ENCODE assay signal across 13 mouse cellular contexts in genomic region chr9:25156377-25156776, GRCm38 (mm10). TPM values are rescaled to one million over a fixed set of nuclear protein-coding genes. Genes with fewer than 3 reads are reported as not detected.
DNase-seq lines count a peak whose midpoint lies in the region; ATAC-seq and TF ChIP-seq lines count a peak whose summit lies in the region.
"Had no signal": no experiment of that assay in that cellular context is flagged by ENCODE, and none has a peak within 500 bp of the region (broad histone marks: within the 10 kb centered on the region; RNA-seq: fewer than 3 reads in every experiment).

No protein-coding gene starts in this region.

- no peak overlapping the region for H3K9ac ChIP-seq in forebrain, embryonic 14.5 days (ENCODE audit: low read length)
- no peak overlapping the region for H3K9ac ChIP-seq in forebrain, embryonic 13.5 days
- no peak overlapping the region for H3K9ac ChIP-seq in lung, embryonic 14.5 days
- H3K9ac ChIP-seq: midbrain, embryonic 13.5 days; neural tube, embryonic 15.5 days had no signal

- no peaks in the 10 kb centered on the region for H3K79me3 ChIP-seq in C2C12 (ENCODE audit: low read depth)

- H3K4me1 ChIP-seq in forebrain, embryonic 14.5 days (ENCODE audit: control insufficient read depth, insufficient read depth, low read length), result peaks cover 3% of the 10 kb centered on the region; the same call in 1 of the 2 replicates
- H3K4me1 ChIP-seq in forebrain, embryonic 13.5 days, result peaks cover 6% of the 10 kb centered on the region
- no peaks in the 10 kb centered on the region for H3K4me1 ChIP-seq in lung, embryonic 14.5 days (ENCODE audit: insufficient read depth)

- H3K4me2 ChIP-seq in forebrain, embryonic 14.5 days (ENCODE audit: low read length), result no peak overlapping the region
- H3K4me2 ChIP-seq in forebrain, embryonic 13.5 days, result no peak overlapping the region
- no peak overlapping the region for H3K4me2 ChIP-seq in lung, embryonic 14.5 days
- H3K4me2 ChIP-seq: liver, embryonic 11.5 days; midbrain, embryonic 13.5 days; neural tube, embryonic 15.5 days had no signal

- DNase-seq in forebrain, embryonic 14.5 days (ENCODE audit: low spot score), result peak; percentile 35
- DNase-seq in lung, embryonic 14.5 days, result peak; percentile 56
- DNase-seq in lung, postnatal 14 days, result no peak
- no peak for DNase-seq in adrenal gland, postnatal 25 days
- DNase-seq in ovary, postnatal 36 days (ENCODE audit: low spot score), result no peak
- DNase-seq: adrenal gland, adult 2 months; right cerebral cortex, postnatal 25 days had no signal

- TF ChIP-seq CTCF in lung, embryonic 14.5 days (IDR thresholded peaks at IDR 0.05; ENCODE audit: low read depth), result peak; percentile 48
- TF ChIP-seq CTCF in C2C12 (IDR thresholded peaks at IDR 0.05; ENCODE audit: control insufficient read depth, insufficient read depth, insufficient read length), result peak; percentile 1

- H3K9me3 ChIP-seq in forebrain, embryonic 14.5 days (replicated peaks; ENCODE audit: control insufficient read depth, low read length), result no peaks in the 10 kb centered on the region
- no peaks in the 10 kb centered on the region for H3K9me3 ChIP-seq in forebrain, embryonic 13.5 days (replicated peaks)
- H3K9me3 ChIP-seq in lung, embryonic 14.5 days (ENCODE audit: low read depth, low read length), result no peaks in the 10 kb centered on the region
- H3K9me3 ChIP-seq: midbrain, embryonic 13.5 days; neural tube, embryonic 15.5 days had no signal

- WGBS in forebrain, embryonic 14.5 days, result 12% methylated on average over 1 of the region's 1 CpGs
- WGBS in forebrain, embryonic 13.5 days, result 15% methylated on average over 1 of the region's 1 CpGs
- WGBS in lung, embryonic 14.5 days, result 17% methylated on average over 1 of the region's 1 CpGs

- no peak overlapping the region for H3K27ac ChIP-seq in forebrain, embryonic 14.5 days (ENCODE audit: low read depth, low read length)
- H3K27ac ChIP-seq in forebrain, embryonic 13.5 days, result no peak overlapping the region
- H3K27ac ChIP-seq in lung, embryonic 14.5 days (ENCODE audit: low read depth), result no peak overlapping the region
- H3K27ac ChIP-seq: midbrain, embryonic 13.5 days; neural tube, embryonic 15.5 days had no signal

- no peaks in the 10 kb centered on the region for H3K79me2 ChIP-seq in C2C12 (ENCODE audit: control insufficient read depth, insufficient read depth)

- no peak overlapping the region for H3ac ChIP-seq in C2C12 (ENCODE audit: control insufficient read depth, insufficient read length, low read depth)

- H3K36me3 ChIP-seq in forebrain, embryonic 14.5 days (ENCODE audit: control insufficient read depth, insufficient read depth, low read length), result no peaks in the 10 kb centered on the region
- no peaks in the 10 kb centered on the region for H3K36me3 ChIP-seq in forebrain, embryonic 13.5 days (ENCODE audit: poor library complexity, severe bottlenecking)
- no peaks in the 10 kb centered on the region for H3K36me3 ChIP-seq in lung, embryonic 14.5 days (ENCODE audit: insufficient read depth)
- no peaks in the 10 kb centered on the region for H3K36me3 ChIP-seq in C2C12 (ENCODE audit: control insufficient read depth, insufficient read depth)
- H3K36me3 ChIP-seq: midbrain, embryonic 13.5 days; neural tube, embryonic 15.5 days had no signal

- no peaks in the 10 kb centered on the region for H3K27me3 ChIP-seq in forebrain, embryonic 14.5 days (replicated peaks; ENCODE audit: control insufficient read depth, insufficient read depth, low read length)
- H3K27me3 ChIP-seq in forebrain, embryonic 13.5 days, result no peaks in the 10 kb centered on the region
- H3K27me3 ChIP-seq in lung, embryonic 14.5 days (ENCODE audit: insufficient read depth, low read length), result no peaks in the 10 kb centered on the region
- H3K27me3 ChIP-seq in C2C12 (ENCODE audit: control insufficient read depth, insufficient read depth, insufficient read length), result no peaks in the 10 kb centered on the region
- H3K27me3 ChIP-seq: midbrain, embryonic 13.5 days; neural tube, embryonic 15.5 days had no signal

- no peak for ATAC-seq in forebrain, embryonic 14.5 days
- ATAC-seq in forebrain, embryonic 13.5 days, result no peak
- ATAC-seq in lung, embryonic 14.5 days (ENCODE audit: insufficient read depth), result no peak
- ATAC-seq in common myeloid progenitor, adult 5-6 weeks (replicated peaks; ENCODE audit: low read depth, poor library complexity, severe bottlenecking), result 0 out of 2 replicates have a peak, but pooled peaks have one; percentile 23
- ATAC-seq: midbrain, embryonic 13.5 days had no signal

- no peak overlapping the region for H3K4me3 ChIP-seq in forebrain, embryonic 14.5 days (ENCODE audit: low read depth, low read length)
- H3K4me3 ChIP-seq in forebrain, embryonic 13.5 days, result no peak overlapping the region
- H3K4me3 ChIP-seq in lung, embryonic 14.5 days (ENCODE audit: low read depth, low read length), result no peak overlapping the region
- no peak overlapping the region for H3K4me3 ChIP-seq in C2C12 (ENCODE audit: insufficient read depth, poor library complexity, severe bottlenecking)
- H3K4me3 ChIP-seq: midbrain, embryonic 13.5 days; neural tube, embryonic 15.5 days had no signal

TF ChIP-seq in C2C12, 6 proteins besides CTCF, POLR2A, EP300 and RAD21:
- TF ChIP-seq MYOD1 (IDR thresholded peaks at IDR 0.05; ENCODE audit: control insufficient read depth, insufficient read length, low read depth) (no peak), MYOG (IDR thresholded peaks at IDR 0.05; ENCODE audit: control insufficient read depth, extremely low read depth, insufficient read length) (no peak), USF1 (IDR thresholded peaks at IDR 0.05; ENCODE audit: low read depth) (no peak), CEBPB (IDR thresholded peaks at IDR 0.05; ENCODE audit: low read depth) (no peak), FOSL1 (IDR thresholded peaks at IDR 0.05; ENCODE audit: insufficient read depth, low read length, poor library complexity, severe bottlenecking) (no peak), MAX (IDR thresholded peaks at IDR 0.05) (no peak)
TF ChIP-seq in C2C12: peak in this region for 0.

RNA-seq across cellular contexts. Expression of gene Herpud2, which starts 4.8 kb away (rescaled TPM):
- 25.3 and 31.6 TPM in 2 replicates for polyA plus RNA-seq in forebrain, embryonic 14.5 days (2014; fragmentation: Nextera tagmentation; extraction: Ambion mirVana)
- 31.7 and 33.5 TPM in 2 replicates for polyA plus RNA-seq in forebrain, embryonic 13.5 days (2015; fragmentation: Nextera tagmentation; extraction: Ambion mirVana)
- polyA plus RNA-seq in lung, embryonic 14.5 days (2014; fragmentation: Nextera tagmentation; extraction: Ambion mirVana), result 31.1 and 34.3 TPM in 2 replicates
- 8.9 TPM for polyA plus RNA-seq in C2C12 (2012; fragmentation: generic; extraction: Trizol)
- 20.8 and 28.0 TPM in 2 replicates for total RNA-seq in common myeloid progenitor, adult 5-6 weeks (2017)
- total RNA-seq in adrenal gland, postnatal 25 days (2021), result 55.4 and 59.4 TPM in 2 replicates

Comparison
In these comparisons a context has a peak if more than half of its experiments do, and no peak if none do; other contexts are left out.
1. DNase-seq: peak in forebrain, embryonic 14.5 days (single experiment) and lung, embryonic 14.5 days (single experiment); none in lung, postnatal 14 days (single experiment), adrenal gland, postnatal 25 days (single experiment) and ovary, postnatal 36 days (single experiment).